Mouse (Mus musculus): ENCODE measurements around the gene Cnbp. TPM values are rescaled to one million over a fixed set of nuclear protein-coding genes. Genes with fewer than 3 reads are reported as not detected.

Cnbp gene
- total RNA-seq, 2 experiments from 2014 or later: 255 to 275 TPM

- intact Hi-C loops (cut with DNase I): no loop called here
- H3K4me3 ChIP-seq: no peak overlapping the region
- H3K27ac ChIP-seq: no peak overlapping the region
- DNase-seq (ENCODE audit: extremely low spot score in 1 of 2, low spot score in 2 of 2): no peak
- no peak for TF ChIP-seq CTCF (IDR thresholded peaks at IDR 0.05)
Measured at GRCm38 (mm10) chr6:87804036-87804435, 46.9 kb downstream of the Cnbp start.

- Histone ChIP-seq H3K27ac (no peak overlapping the region), H3K4me3 (no peak overlapping the region)
- TF ChIP-seq CTCF (IDR thresholded peaks at IDR 0.05): no peak
- DNase-seq (ENCODE audit: extremely low spot score in 1 of 2, low spot score in 2 of 2): no peak
- intact Hi-C loops (cut with DNase I): no loop called here
Measured at GRCm38 (mm10) chr6:87802462-87802861, 48.4 kb downstream of the Cnbp start.

GRCm38 (mm10) chr6:87799576-87799975 is 51.3 kb downstream of the Cnbp start:
- Histone ChIP-seq H3K4me3 (no peak overlapping the region), H3K27ac (no peak overlapping the region)
- DNase-seq (ENCODE audit: extremely low spot score in 1 of 2, low spot score in 2 of 2): no peak
- intact Hi-C loops (cut with DNase I): no loop called here
- TF ChIP-seq CTCF (IDR thresholded peaks at IDR 0.05): no peak

GRCm38 (mm10) chr6:87797321-87797720 is 53.6 kb downstream of the Cnbp start:
- intact Hi-C loops (cut with DNase I): no loop called here
- DNase-seq (ENCODE audit: extremely low spot score in 1 of 2, low spot score in 2 of 2): no peak
- TF ChIP-seq CTCF (IDR thresholded peaks at IDR 0.05): no peak
- H3K27ac ChIP-seq: no peak overlapping the region
- H3K4me3 ChIP-seq: no peak overlapping the region

- no peak for TF ChIP-seq CTCF (IDR thresholded peaks at IDR 0.05)
- DNase-seq (ENCODE audit: extremely low spot score in 1 of 2, low spot score in 2 of 2): no peak
- Histone ChIP-seq H3K4me3 (no peak overlapping the region), H3K27ac (no peak overlapping the region)
- intact Hi-C loops (cut with DNase I): no loop called here
Measured at GRCm38 (mm10) chr6:87796251-87796880, 54.5 kb downstream of the Cnbp start.

- no peak for DNase-seq (ENCODE audit: extremely low spot score in 1 of 2, low spot score in 2 of 2)
- no peak overlapping the region for H3K4me3 ChIP-seq
- no peak overlapping the region for H3K27ac ChIP-seq
- TF ChIP-seq CTCF (IDR thresholded peaks at IDR 0.05): no peak
- intact Hi-C loops (cut with DNase I): no loop called here
Measured at GRCm38 (mm10) chr6:87795385-87796150, 55.3 kb downstream of the Cnbp start.

- intact Hi-C loops (cut with DNase I): no loop called here
- TF ChIP-seq CTCF (IDR thresholded peaks at IDR 0.05): no peak
Measured at GRCm38 (mm10) chr6:87793821-87794510, 56.9 kb downstream of the Cnbp start.

More at GRCm38 (mm10) chr6:87793821-87794510, 56.9 kb downstream of the Cnbp start:
- DNase-seq (ENCODE audit: extremely low spot score in 1 of 2, low spot score in 2 of 2): no peak
- Histone ChIP-seq H3K4me3 (no peak overlapping the region), H3K27ac (no peak overlapping the region)

Other genes with a start within 250 kb of the Cnbp start
- 10 to 100 TPM in 1 of 2 experiments, 1 to 10 TPM in 1; 9.1 to 10.2 TPM for gene Aplf, start 178.9 kb downstream of the Cnbp start, total RNA-seq (2021)
- 1 to 10 TPM; 4.5 to 4.8 TPM for gene Efcc1, start 120.2 kb downstream of the Cnbp start, total RNA-seq (2021)
- gene Gp9, start 73.0 kb downstream of the Cnbp start, total RNA-seq (2021): 1 to 10 TPM in 1 of 2 experiments, under 1 TPM in 1; 0.54 to 1.4 TPM
- 10 to 100 TPM; 14.4 to 14.7 TPM for gene Rab43, start 38.9 kb downstream of the Cnbp start, total RNA-seq (2021)
- 1 to 10 TPM; 2.7 to 3.5 TPM for gene Gm45140, start 15.3 kb downstream of the Cnbp start, total RNA-seq (2021)
- 10 to 100 TPM; 35.8 to 40.6 TPM for gene Isy1, start 12.3 kb downstream of the Cnbp start, total RNA-seq (2021)
- 100 to 1,000 TPM; 232 TPM for gene Copg1, start 36.7 kb upstream of the Cnbp start, total RNA-seq (2021)
- 10 to 100 TPM; 27.5 to 28.6 TPM for gene Hmces, start 62.8 kb upstream of the Cnbp start, total RNA-seq (2021)
- gene H1fx, start 130.5 kb upstream of the Cnbp start, total RNA-seq (2021): 10 to 100 TPM; 56.4 to 66.3 TPM
- gene Rab7, start 194.2 kb upstream of the Cnbp start, total RNA-seq (2021): 100 to 1,000 TPM; 314 to 317 TPM
- gene Rpn1, start 233.4 kb upstream of the Cnbp start, total RNA-seq (2021): 100 to 1,000 TPM; 172 to 184 TPM